Mouse (Mus musculus): ENCODE data around the gene Txnl4b. TPM values are rescaled to one million over a fixed set of nuclear protein-coding genes. Genes with fewer than 3 reads are reported as not detected.

The Txnl4b gene
- total and polyA plus RNA-seq, 3 experiments: 13.4 to 17.8 (median 13.6) TPM

DNA sequence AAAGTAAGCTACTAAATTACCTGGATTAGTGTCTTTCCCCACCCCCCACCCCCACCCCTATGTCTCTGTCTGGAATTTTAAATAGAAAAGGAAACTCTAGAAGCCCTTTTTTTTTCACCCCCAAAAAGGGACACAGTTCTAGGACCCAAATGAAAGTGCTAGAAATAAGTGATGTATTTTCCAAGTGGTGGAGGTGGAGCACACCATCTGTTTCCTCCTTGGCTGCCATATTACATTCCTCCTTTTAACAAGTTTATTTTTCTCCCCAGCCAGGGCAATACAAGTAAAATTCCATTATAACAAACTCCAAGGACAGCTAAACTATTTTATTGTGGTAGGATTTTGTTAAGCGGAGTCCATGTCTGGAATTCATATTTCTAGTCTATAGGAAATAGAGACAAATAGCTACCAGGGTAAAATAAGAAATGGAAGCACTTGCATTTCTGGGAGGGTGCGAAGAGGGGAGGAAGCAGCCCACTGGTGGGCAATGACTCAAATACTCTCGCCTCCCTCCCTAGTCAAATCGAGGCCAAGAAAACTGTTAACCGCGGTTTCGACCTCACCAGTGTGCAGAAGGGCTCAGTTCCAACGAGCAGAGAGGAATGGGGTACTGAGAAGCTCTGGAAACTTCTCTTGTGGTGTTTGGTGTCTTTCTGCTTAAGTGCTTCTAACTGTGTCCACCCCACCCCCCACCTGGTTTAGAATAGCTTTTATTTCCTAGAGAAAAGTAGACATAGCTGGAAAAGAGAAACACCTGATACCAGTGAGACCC is 22.8 kb upstream of the Txnl4b start:
- dilution Hi-C loops (cut with MboI; ENCODE audit: extremely low pct_ligation_motif_present, extremely low pct_unique_long_range_greater_than_20kb, low sequenced_read_pairs): no loop called here
- no peak overlapping the region for H3K27ac ChIP-seq (ENCODE audit: insufficient read depth, low read depth)
- peaks cover 10 to 24% of the 10 kb centered on the region in 2 experiments for H3K36me3 ChIP-seq (replicated peaks in 1 of 2; ENCODE audit: control insufficient read depth in 1 of 2, insufficient read depth in 1 of 2, low read length in 1 of 2)
- H3K27me3 ChIP-seq (replicated peaks): no peaks in the 10 kb centered on the region
- H3K9ac ChIP-seq (ENCODE audit: insufficient read depth, low read depth): no peak overlapping the region; the same call in 1 of the 2 replicates
- no peaks in the 10 kb centered on the region for H3K9me3 ChIP-seq (replicated peaks; ENCODE audit: low read length)
- H3K4me1 ChIP-seq (ENCODE audit: control insufficient read depth in 1 of 2, insufficient read depth in 2 of 2): peaks cover 14 to 20% of the 10 kb centered on the region in 2 experiments; a peak in 3 of 4 replicates
- no peak overlapping the region for H3K4me3 ChIP-seq (replicated peaks in 1 of 3; ENCODE audit: low read depth in 2 of 3, low read length in 2 of 3, poor library complexity in 1 of 3)
- peak; percentile 67 for DNase-seq (ENCODE audit: extremely low read depth)
- TF ChIP-seq USF2 (conservative IDR thresholded peaks at IDR 0.05; ENCODE audit: low read depth, low read length): no peak
- peak; percentile 59 for TF ChIP-seq IRF4 (IDR thresholded peaks at IDR 0.05; ENCODE audit: low read depth, low read length)
- 0 out of 2 replicates have a peak, but pooled peaks have one; percentile 51 for TF ChIP-seq SIN3A (IDR thresholded peaks at IDR 0.05; ENCODE audit: low read length)
- TF ChIP-seq MXI1 (IDR thresholded peaks at IDR 0.05; ENCODE audit: low read depth, low read length): no peak
- TF ChIP-seq MAFK (IDR thresholded peaks at IDR 0.05; ENCODE audit: insufficient replicate concordance, low read length): peak; percentile 67
- 0 out of 2 replicates have a peak, but pooled peaks have one; percentile 17 for TF ChIP-seq JUND (conservative IDR thresholded peaks at IDR 0.05; ENCODE audit: low read depth, low read length)
- TF ChIP-seq SMC3 (IDR thresholded peaks at IDR 0.05; ENCODE audit: low read depth, low read length): no peak
- peak; percentile 45 for TF ChIP-seq MAX (IDR thresholded peaks at IDR 0.05; ENCODE audit: low read length)
- 0 out of 2 replicates have a peak, but pooled peaks have one; percentile 33 for TF ChIP-seq RCOR1 (conservative IDR thresholded peaks at IDR 0.05; ENCODE audit: low read depth, low read length)
- TF ChIP-seq CHD2 (IDR thresholded peaks at IDR 0.05; ENCODE audit: low read length): peak; percentile 77; the same call in 1 of the 2 replicates
- peak; percentile 39; the same call in 1 of the 2 replicates for TF ChIP-seq POLR2A (IDR thresholded peaks at IDR 0.05; ENCODE audit: low read depth, low read length)
- peak; percentile 64 for TF ChIP-seq BHLHE40 (IDR thresholded peaks at IDR 0.05; ENCODE audit: low read depth, low read length)
- peak; percentile 60; the same call in 1 of the 2 replicates for TF ChIP-seq TBP (conservative IDR thresholded peaks at IDR 0.05; ENCODE audit: low read depth, low read length)
- peak; percentile 43; the same call in 1 of the 2 replicates for TF ChIP-seq MEF2A (IDR thresholded peaks at IDR 0.05; ENCODE audit: borderline replicate concordance, low read depth, low read length)
- no peak for TF ChIP-seq CTCF (conservative IDR thresholded peaks at IDR 0.05 in 1 of 2, IDR thresholded peaks at IDR 0.05 in 1 of 2; ENCODE audit: low read depth in 2 of 2, low read length in 2 of 2)
- TF ChIP-seq EP300 (IDR thresholded peaks at IDR 0.05; ENCODE audit: low read length): peak; percentile 73; the same call in 1 of the 2 replicates
- TF ChIP-seq MAZ (IDR thresholded peaks at IDR 0.05; ENCODE audit: low read depth, low read length): peak; percentile 56; the same call in 1 of the 2 replicates
- peak overlapping the region; percentile 68 for H3K4me2 ChIP-seq (ENCODE audit: insufficient read depth, low read depth, poor library complexity, severe bottlenecking)
- in situ Hi-C loops (cut with MboI; ENCODE audit: low pct_ligation_motif_present, low pct_unique_long_range_greater_than_20kb, low sequenced_read_pairs): no loop called here
- H3K79me2 ChIP-seq (replicated peaks; ENCODE audit: control insufficient read depth, extremely low read depth, insufficient read depth, poor library complexity, severe bottlenecking): no peaks in the 10 kb centered on the region

DNA sequence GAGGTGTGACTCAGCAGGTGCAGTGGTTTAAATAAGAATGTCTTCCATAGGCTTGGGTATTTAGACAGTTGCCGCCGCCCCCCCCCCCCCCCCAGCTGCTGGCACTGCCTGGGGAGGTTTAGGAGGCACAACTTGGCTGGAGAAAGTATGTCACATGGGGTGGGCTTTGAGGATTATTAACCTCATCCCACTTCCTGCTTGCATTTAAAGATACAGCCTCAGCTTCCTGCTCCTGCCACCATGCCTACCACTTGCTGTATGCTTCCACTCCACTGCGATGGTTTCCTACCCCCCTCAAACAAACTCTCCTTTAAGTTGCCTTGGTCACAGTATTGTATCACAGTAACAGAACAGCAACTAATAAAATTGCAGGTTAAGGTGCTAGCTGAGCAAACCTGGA is 21.6 kb upstream of the Txnl4b start:
- Histone ChIP-seq H3K4me3 (replicated peaks in 1 of 3; ENCODE audit: low read depth in 2 of 3, low read length in 2 of 3, poor library complexity in 1 of 3) (no peak overlapping the region), H3K27ac (ENCODE audit: insufficient read depth, low read depth) (no peak overlapping the region), H3K27me3 (replicated peaks) (no peaks in the 10 kb centered on the region), H3K4me1 (ENCODE audit: control insufficient read depth in 1 of 2, insufficient read depth in 2 of 2) (peaks cover 14 to 20% of the 10 kb centered on the region in 2 experiments; a peak in 3 of 4 replicates), H3K79me2 (replicated peaks; ENCODE audit: control insufficient read depth, extremely low read depth, insufficient read depth, poor library complexity, severe bottlenecking) (no peaks in the 10 kb centered on the region), H3K9ac (ENCODE audit: insufficient read depth, low read depth) (no peak overlapping the region), H3K9me3 (replicated peaks; ENCODE audit: low read length) (no peaks in the 10 kb centered on the region), H3K4me2 (ENCODE audit: insufficient read depth, low read depth, poor library complexity, severe bottlenecking) (no peak overlapping the region), H3K36me3 (replicated peaks in 1 of 2; ENCODE audit: control insufficient read depth in 1 of 2, insufficient read depth in 1 of 2, low read length in 1 of 2) (peaks cover 21 to 35% of the 10 kb centered on the region in 2 experiments)
- TF ChIP-seq CHD1 (IDR thresholded peaks at IDR 0.05; ENCODE audit: low read depth, low read length): no peak
- no peak for TF ChIP-seq KAT2A (IDR thresholded peaks at IDR 0.05; ENCODE audit: insufficient replicate concordance, low read length)
- TF ChIP-seq SMC3 (IDR thresholded peaks at IDR 0.05; ENCODE audit: low read depth, low read length): no peak
- TF ChIP-seq MEF2A (IDR thresholded peaks at IDR 0.05; ENCODE audit: borderline replicate concordance, low read depth, low read length): no peak
- no peak for TF ChIP-seq MAZ (IDR thresholded peaks at IDR 0.05; ENCODE audit: low read depth, low read length)
- no peak for TF ChIP-seq POLR2A (IDR thresholded peaks at IDR 0.05; ENCODE audit: low read depth, low read length)
- TF ChIP-seq JUN (IDR thresholded peaks at IDR 0.05; ENCODE audit: insufficient read depth, low read depth, low read length): no peak
- dilution Hi-C loops (cut with MboI; ENCODE audit: extremely low pct_ligation_motif_present, extremely low pct_unique_long_range_greater_than_20kb, low sequenced_read_pairs): no loop called here
- in situ Hi-C loops (cut with MboI; ENCODE audit: low pct_ligation_motif_present, low pct_unique_long_range_greater_than_20kb, low sequenced_read_pairs): no loop called here
- no peak for DNase-seq (ENCODE audit: extremely low read depth)

All from CH12.LX (cell line).